Mouse (Mus musculus) forebrain, postnatal 0 days (tissue): ENCODE results near the gene Srcin1. TPM values are rescaled to one million over a fixed set of nuclear protein-coding genes. Genes with fewer than 3 reads are reported as not detected.

ENCODE experiments used
- ATAC-seq: fragments of 200-750 bp; cut with Nextera tagmentation; 2 replicates; pipeline ENCODE4 v1.8.0; 2017; ENCODE audit warnings: mild to moderate bottlenecking, moderate library complexity
- DNase-seq: peaks from one replicate; pipeline ENCODE4 v3.0.0-alpha.2; 2015
- H3K27ac ChIP-seq: fragments of 300-500 bp; sonication (generic); 2 replicates; pipeline ENCODE4 v1.5.1; 2014; ENCODE audit warnings: low read depth, mild to moderate bottlenecking, antibody characterized with exemption, low read length, moderate library complexity, mixed read lengths
- H3K27me3 ChIP-seq: fragments of 300-500 bp; sonication (generic); 2 replicates; pipeline ENCODE4 v1.6.1; 2014; ENCODE audit warnings: mild to moderate bottlenecking, low read length, mixed read lengths; ENCODE audit not compliant: insufficient read depth
- H3K36me3 ChIP-seq: fragments of 300-500 bp; sonication (generic); 2 replicates; pipeline ENCODE4 v1.6.1; 2014; ENCODE audit warnings: mild to moderate bottlenecking, moderate library complexity; ENCODE audit not compliant: insufficient read depth
- H3K4me1 ChIP-seq: fragments of 300-500 bp; sonication (generic); 2 replicates; pipeline ENCODE4 v1.6.1; 2014; ENCODE audit warnings: antibody characterized with exemption; ENCODE audit not compliant: insufficient read depth
- H3K4me2 ChIP-seq: fragments of 300-500 bp; sonication (generic); 2 replicates; pipeline ENCODE4 v1.6.1; 2014; ENCODE audit warnings: low read depth, mild to moderate bottlenecking, moderate library complexity
- H3K4me3 ChIP-seq: fragments of 300-500 bp; sonication (generic); 2 replicates; pipeline ENCODE4 v1.5.1; 2014; ENCODE audit warnings: low read depth, low read length, mixed read lengths
- H3K9ac ChIP-seq: fragments of 300-500 bp; sonication (generic); 2 replicates; pipeline ENCODE4 v1.6.1; 2014; ENCODE audit warnings: mild to moderate bottlenecking
- H3K9me3 ChIP-seq: fragments of 300-500 bp; sonication (generic); 2 replicates; pipeline ENCODE4 v1.6.1; 2016; ENCODE audit warnings: low read length
- CTCF ChIP-seq: sonication (generic); IDR thresholded peaks from 2 replicates; pipeline ENCODE4 v1.5.1; 2016; ENCODE audit warnings: antibody characterized with exemption, control low read depth, low read depth
- WGBS: fragments of 180-500 bp; shearing (Covaris S2); extraction: QIAGEN DNeasy Blood & Tissue Kit; methylation state at CpG from one replicate; pipeline ENCODE4 v1.1.7; 2014; 5-methylcytosine and 5-hydroxymethylcytosine counted together
- polyA plus RNA-seq: library from polyadenylated mRNA; unstranded; fragments of >200 nt; fragmentation: Nextera tagmentation; extraction: Ambion mirVana; gene quantifications from 2 replicates; pipeline ENCODE4 v1.2.1, GENCODE M21; 2015
- total RNA-seq: library from RNA; depleted of rRNA; stranded (reverse); fragments of >200 nt; gene quantifications from 2 replicates; pipeline ENCODE4 v1.2.3, GENCODE M21; 2014; rRNA removed

The Srcin1 gene
- total and polyA plus RNA-seq, 2 experiments from 2014 or later: 12.0 to 70.7 TPM

DNA sequence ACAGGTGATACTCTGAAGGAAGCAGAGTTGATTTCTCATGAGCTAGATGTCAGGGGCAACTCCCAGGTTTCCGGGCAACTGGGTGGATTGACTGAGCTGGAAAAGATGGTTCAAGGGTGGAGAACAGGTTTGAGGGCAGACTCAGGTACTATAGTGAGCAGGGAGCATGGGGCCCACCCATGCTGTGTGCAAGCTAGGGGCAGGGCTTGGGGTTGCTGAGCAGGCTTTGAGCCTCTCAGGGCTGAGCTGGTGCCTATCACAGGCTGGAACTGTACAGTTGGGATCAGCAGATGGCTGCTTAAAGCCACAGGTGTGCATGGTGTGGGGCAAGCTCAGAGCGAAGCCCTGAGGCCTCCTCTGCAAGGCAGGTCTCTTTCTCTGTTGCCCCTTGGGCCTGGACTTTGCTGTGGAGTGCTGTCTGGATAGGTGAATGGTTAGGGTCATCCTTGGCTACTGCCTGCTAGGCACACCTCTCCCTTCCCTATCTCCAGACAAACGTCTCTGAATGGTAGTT, 114.6 kb downstream of the Srcin1 start:
- H3K36me3 ChIP-seq: peaks cover 89% of the 10 kb centered on the region

More for the DNA sequence above, 114.6 kb downstream of the Srcin1 start:
- Histone ChIP-seq H3K9me3 (no peaks in the 10 kb centered on the region), H3K4me3 (no peak overlapping the region), H3K27ac (no peak overlapping the region), H3K9ac (no peak overlapping the region), H3K27me3 (no peaks in the 10 kb centered on the region), H3K4me1 (no peaks in the 10 kb centered on the region), H3K4me2 (no peak overlapping the region)
- DNase-seq (no peak), ATAC-seq (no peak)
- 79% methylated on average over 3 of the region's 3 CpGs for WGBS
- no peak for TF ChIP-seq CTCF

Other genes with a start within 250 kb of the Srcin1 start
- gene Gpr179, start 224.1 kb downstream of the Srcin1 start, total RNA-seq: 0.46 and 0.62 TPM in 2 replicates
- 0.21 and 0.45 TPM in 2 replicates for gene Gpr179, start 224.1 kb downstream of the Srcin1 start, polyA plus RNA-seq
- gene Socs7, start 213.6 kb downstream of the Srcin1 start, total RNA-seq: 54.9 and 64.3 TPM in 2 replicates
- 5.3 and 6.4 TPM in 2 replicates for gene Socs7, start 213.6 kb downstream of the Srcin1 start, polyA plus RNA-seq
- 52.7 and 52.9 TPM in 2 replicates for gene Arhgap23, start 160.7 kb downstream of the Srcin1 start, total RNA-seq
- 7.0 and 10.2 TPM in 2 replicates for gene Arhgap23, start 160.7 kb downstream of the Srcin1 start, polyA plus RNA-seq
- 0.38 TPM in 1 of 2 replicates, not detected in the other for gene 4933428G20Rik, start 75.8 kb downstream of the Srcin1 start, total RNA-seq
- gene 4933428G20Rik, start 75.8 kb downstream of the Srcin1 start, polyA plus RNA-seq: 0.25 TPM in 1 of 2 replicates, not detected in the other
- 5.0 and 6.8 TPM in 2 replicates for gene Epop, start 53.5 kb upstream of the Srcin1 start, total RNA-seq
- 3.6 and 4.1 TPM in 2 replicates for gene Epop, start 53.5 kb upstream of the Srcin1 start, polyA plus RNA-seq
- gene Mllt6, start 87.2 kb upstream of the Srcin1 start, total RNA-seq: 42.2 and 48.1 TPM in 2 replicates
- gene Mllt6, start 87.2 kb upstream of the Srcin1 start, polyA plus RNA-seq: 1.7 TPM in 2 replicates
- gene Cisd3, start 109.6 kb upstream of the Srcin1 start, total RNA-seq: 14.4 and 15.5 TPM in 2 replicates
- gene Cisd3, start 109.6 kb upstream of the Srcin1 start, polyA plus RNA-seq: 27.2 and 27.8 TPM in 2 replicates
- gene Pcgf2, start 124.3 kb upstream of the Srcin1 start, total RNA-seq: 13.0 and 21.9 TPM in 2 replicates
- 10.0 and 12.6 TPM in 2 replicates for gene Pcgf2, start 124.3 kb upstream of the Srcin1 start, polyA plus RNA-seq
- gene Psmb3, start 127.2 kb upstream of the Srcin1 start, total RNA-seq: 322 and 350 TPM in 2 replicates
- gene Psmb3, start 127.2 kb upstream of the Srcin1 start, polyA plus RNA-seq: 499 and 621 TPM in 2 replicates
- 131 and 146 TPM in 2 replicates for gene Pip4k2b, start 168.5 kb upstream of the Srcin1 start, total RNA-seq
- 4.2 and 4.6 TPM in 2 replicates for gene Pip4k2b, start 168.5 kb upstream of the Srcin1 start, polyA plus RNA-seq
- 15.2 and 15.5 TPM in 2 replicates for gene Cwc25, start 190.4 kb upstream of the Srcin1 start, total RNA-seq
- gene Cwc25, start 190.4 kb upstream of the Srcin1 start, polyA plus RNA-seq: 7.8 and 11.8 TPM in 2 replicates
- not detected in 2 replicates for gene 1700001P01Rik, start 199.7 kb upstream of the Srcin1 start, total RNA-seq
- 0.27 and 0.33 TPM in 2 replicates for gene 1700001P01Rik, start 199.7 kb upstream of the Srcin1 start, polyA plus RNA-seq
- 310 and 470 TPM in 2 replicates for gene Rpl23, start 206.3 kb upstream of the Srcin1 start, total RNA-seq
- gene Rpl23, start 206.3 kb upstream of the Srcin1 start, polyA plus RNA-seq: 346 and 490 TPM in 2 replicates
- 142 and 153 TPM in 2 replicates for gene Lasp1, start 222.8 kb upstream of the Srcin1 start, total RNA-seq
- 117 and 152 TPM in 2 replicates for gene Lasp1, start 222.8 kb upstream of the Srcin1 start, polyA plus RNA-seq